Mouse (Mus musculus): Measurements from ENCODE around the gene Dnaja4.

DNA sequence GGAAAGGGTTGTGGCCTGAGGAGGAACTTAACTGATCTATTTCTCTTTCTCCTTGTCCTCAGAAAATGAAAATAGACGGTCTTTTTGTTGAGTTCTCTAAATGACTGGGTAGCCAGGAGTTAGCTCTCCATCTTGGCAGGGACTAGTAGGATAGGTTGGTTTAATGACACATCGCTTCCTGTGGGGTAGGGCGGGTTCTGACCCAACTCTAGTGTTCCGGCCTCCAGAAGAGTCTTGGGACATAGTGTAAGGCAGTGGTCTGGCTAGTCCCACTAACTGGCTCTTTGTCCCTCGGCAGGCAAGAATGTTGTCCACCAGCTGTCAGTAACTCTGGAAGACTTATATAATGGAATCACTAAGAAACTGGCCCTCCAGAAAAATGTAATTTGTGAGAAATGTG is 9.4 kb downstream of the Dnaja4 start:
- TF ChIP-seq CTCF (IDR thresholded peaks at IDR 0.05; ENCODE audit: low read depth, low read length) = no peak
- no peak for TF ChIP-seq GATA2 (IDR thresholded peaks at IDR 0.05; ENCODE audit: borderline replicate concordance, low read depth, low read length)
- TF ChIP-seq GATA1 (IDR thresholded peaks at IDR 0.05; ENCODE audit: borderline replicate concordance, low read length) = no peak
- no peak for TF ChIP-seq POLR2AphosphoS5 (IDR thresholded peaks at IDR 0.05; ENCODE audit: insufficient replicate concordance, low read depth, low read length)
- no peak for TF ChIP-seq TAL1 (conservative IDR thresholded peaks at IDR 0.05; ENCODE audit: low read depth, low read length)

Measured in G1E (cell line).